Mouse (Mus musculus): Measurements from ENCODE around the gene Dguok. TPM values are rescaled to one million over a fixed set of nuclear protein-coding genes. Genes with fewer than 3 reads are reported as not detected.
A peak's percentile ranks its signal among the peaks of the same experiment; 100 is the strongest.

Gene Dguok
- polyA plus RNA-seq, 1 experiment from 2014 or later, result 74.4 TPM

- WGBS, result 88% methylated on average over 3 of the region's 3 CpGs
- H3K4me3 ChIP-seq (replicated peaks), result no peak overlapping the region
- no peaks in the 10 kb centered on the region for H3K9me3 ChIP-seq (replicated peaks)
- no peak overlapping the region for H3K9ac ChIP-seq (replicated peaks)
- no peaks in the 10 kb centered on the region for H3K36me3 ChIP-seq
- H3K27me3 ChIP-seq (replicated peaks), result no peaks in the 10 kb centered on the region
- ATAC-seq (ENCODE audit: low FRiP score), result no peak
- no peak overlapping the region for H3K4me2 ChIP-seq
- H3K4me1 ChIP-seq, result no peaks in the 10 kb centered on the region
- H3K27ac ChIP-seq (replicated peaks), result no peak overlapping the region
These were observed 11.9 kb upstream of the Dguok start for GRCm38 (mm10) chr6:83518637-83519036.

GRCm38 (mm10) chr6:83515172-83515571 is 8.4 kb upstream of the Dguok start:
- ATAC-seq (ENCODE audit: low FRiP score), result no peak
- Histone ChIP-seq H3K4me2 (no peak overlapping the region), H3K9me3 (replicated peaks) (no peaks in the 10 kb centered on the region), H3K9ac (replicated peaks) (no peak overlapping the region), H3K36me3 (no peaks in the 10 kb centered on the region), H3K27ac (replicated peaks) (no peak overlapping the region), H3K4me3 (replicated peaks) (no peak overlapping the region), H3K4me1 (no peaks in the 10 kb centered on the region), H3K27me3 (replicated peaks) (no peaks in the 10 kb centered on the region)
- 82% methylated on average over 3 of the region's 3 CpGs for WGBS

GRCm38 (mm10) chr6:83512495-83512894 is 5.7 kb upstream of the Dguok start:
- no peak overlapping the region for H3K9ac ChIP-seq (replicated peaks)
- no peak overlapping the region for H3K4me3 ChIP-seq (replicated peaks)
- 21% methylated on average over 1 of the region's 1 CpGs for WGBS
- H3K36me3 ChIP-seq, result no peaks in the 10 kb centered on the region
- peaks cover 4% of the 10 kb centered on the region for H3K4me1 ChIP-seq
- no peaks in the 10 kb centered on the region for H3K27me3 ChIP-seq (replicated peaks)
- no peaks in the 10 kb centered on the region for H3K9me3 ChIP-seq (replicated peaks)
- no peak for ATAC-seq (ENCODE audit: low FRiP score)
- no peak overlapping the region for H3K4me2 ChIP-seq
- no peak overlapping the region for H3K27ac ChIP-seq (replicated peaks)

- H3K4me3 ChIP-seq (replicated peaks), result no peak overlapping the region
- H3K4me2 ChIP-seq, result no peak overlapping the region
- H3K27me3 ChIP-seq (replicated peaks), result no peaks in the 10 kb centered on the region
- H3K27ac ChIP-seq (replicated peaks), result no peak overlapping the region
- H3K36me3 ChIP-seq, result no peaks in the 10 kb centered on the region
- no peak overlapping the region for H3K9ac ChIP-seq (replicated peaks)
- no peak for ATAC-seq (ENCODE audit: low FRiP score)
- 65% methylated on average over 2 of the region's 2 CpGs for WGBS
- peaks cover 17% of the 10 kb centered on the region for H3K4me1 ChIP-seq
- no peaks in the 10 kb centered on the region for H3K9me3 ChIP-seq (replicated peaks)
These were observed 3.4 kb upstream of the Dguok start for GRCm38 (mm10) chr6:83510210-83510609.

- no peak for ATAC-seq (ENCODE audit: low FRiP score)
- H3K9me3 ChIP-seq (replicated peaks), result no peaks in the 10 kb centered on the region
- no peaks in the 10 kb centered on the region for H3K36me3 ChIP-seq
- 0 out of 2 replicates have a peak overlapping the region, but pooled peaks have one; percentile 14 for H3K9ac ChIP-seq (replicated peaks)
- H3K27me3 ChIP-seq (replicated peaks), result no peaks in the 10 kb centered on the region
- WGBS, result 39% methylated on average over 8 of the region's 8 CpGs
- no peak overlapping the region for H3K27ac ChIP-seq (replicated peaks)
- no peak overlapping the region for H3K4me2 ChIP-seq
- H3K4me1 ChIP-seq, result peaks cover 25% of the 10 kb centered on the region
- no peak overlapping the region for H3K4me3 ChIP-seq (replicated peaks)
These were observed 2.7 kb upstream of the Dguok start for GRCm38 (mm10) chr6:83509442-83509841.

- WGBS, result 37% methylated on average over 6 of the region's 6 CpGs
- ATAC-seq (ENCODE audit: low FRiP score), result peak; percentile 25
- Histone ChIP-seq H3K9me3 (replicated peaks) (no peaks in the 10 kb centered on the region), H3K27ac (replicated peaks) (peak overlapping the region; percentile 94), H3K36me3 (no peaks in the 10 kb centered on the region), H3K4me1 (peaks cover 28% of the 10 kb centered on the region), H3K4me2 (peak overlapping the region; percentile 67), H3K4me3 (replicated peaks) (peak overlapping the region; percentile 58), H3K27me3 (replicated peaks) (no peaks in the 10 kb centered on the region), H3K9ac (replicated peaks) (peak overlapping the region; percentile 42)
These were observed 388 bp upstream of the Dguok start for GRCm38 (mm10) chr6:83507168-83507546.

- Histone ChIP-seq H3K36me3 (no peaks in the 10 kb centered on the region), H3K4me1 (peaks cover 28% of the 10 kb centered on the region), H3K4me2 (peak overlapping the region; percentile 67), H3K27ac (replicated peaks) (no peak overlapping the region), H3K4me3 (replicated peaks) (peak overlapping the region; percentile 58), H3K27me3 (replicated peaks) (no peaks in the 10 kb centered on the region), H3K9ac (replicated peaks) (0 out of 2 replicates have a peak overlapping the region, but pooled peaks have one; percentile 74), H3K9me3 (replicated peaks) (no peaks in the 10 kb centered on the region)
- 95% methylated on average over 4 of the region's 4 CpGs for WGBS
- no peak for ATAC-seq (ENCODE audit: low FRiP score)
These were observed 1.2 kb downstream of the Dguok start for GRCm38 (mm10) chr6:83505554-83505953.

GRCm38 (mm10) chr6:83503361-83503760 is 3.4 kb downstream of the Dguok start:
- no peak for ATAC-seq (ENCODE audit: low FRiP score)
- H3K36me3 ChIP-seq, result 0 out of 2 replicates have a peak, but pooled peaks cover 2% of the 10 kb centered on the region
- 85% methylated on average over 3 of the region's 3 CpGs for WGBS
- peaks cover 28% of the 10 kb centered on the region for H3K4me1 ChIP-seq
- no peak overlapping the region for H3K9ac ChIP-seq (replicated peaks)
- no peaks in the 10 kb centered on the region for H3K27me3 ChIP-seq (replicated peaks)
- no peak overlapping the region for H3K4me3 ChIP-seq (replicated peaks)
- no peaks in the 10 kb centered on the region for H3K9me3 ChIP-seq (replicated peaks)
- no peak overlapping the region for H3K27ac ChIP-seq (replicated peaks)
- no peak overlapping the region for H3K4me2 ChIP-seq

- Histone ChIP-seq H3K27me3 (replicated peaks) (no peaks in the 10 kb centered on the region), H3K9me3 (replicated peaks) (no peaks in the 10 kb centered on the region), H3K27ac (replicated peaks) (no peak overlapping the region), H3K4me1 (peaks cover 26% of the 10 kb centered on the region), H3K4me2 (no peak overlapping the region), H3K36me3 (0 out of 2 replicates have a peak, but pooled peaks cover 2% of the 10 kb centered on the region), H3K9ac (replicated peaks) (0 out of 2 replicates have a peak overlapping the region, but pooled peaks have one; percentile 11), H3K4me3 (replicated peaks) (no peak overlapping the region)
- ATAC-seq (ENCODE audit: low FRiP score), result no peak
- WGBS, result 85% methylated on average over 3 of the region's 3 CpGs
These were observed 4.1 kb downstream of the Dguok start for GRCm38 (mm10) chr6:83502656-83503055.

- no peaks in the 10 kb centered on the region for H3K27me3 ChIP-seq (replicated peaks)
- peaks cover 20% of the 10 kb centered on the region for H3K4me1 ChIP-seq
- H3K4me2 ChIP-seq, result no peak overlapping the region
- H3K4me3 ChIP-seq (replicated peaks), result no peak overlapping the region
- 66% methylated on average over 9 of the region's 9 CpGs for WGBS
- H3K9me3 ChIP-seq (replicated peaks), result no peaks in the 10 kb centered on the region
- no peak overlapping the region for H3K9ac ChIP-seq (replicated peaks)
- H3K36me3 ChIP-seq, result 0 out of 2 replicates have a peak, but pooled peaks cover 2% of the 10 kb centered on the region
- H3K27ac ChIP-seq (replicated peaks), result no peak overlapping the region
- ATAC-seq (ENCODE audit: low FRiP score), result no peak
These were observed 5.1 kb downstream of the Dguok start for GRCm38 (mm10) chr6:83501524-83502310.

- H3K36me3 ChIP-seq, result 0 out of 2 replicates have a peak, but pooled peaks cover 2% of the 10 kb centered on the region
- no peak overlapping the region for H3K27ac ChIP-seq (replicated peaks)
- 63% methylated on average over 3 of the region's 3 CpGs for WGBS
- H3K4me3 ChIP-seq (replicated peaks), result no peak overlapping the region
- H3K9ac ChIP-seq (replicated peaks), result no peak overlapping the region
- ATAC-seq (ENCODE audit: low FRiP score), result no peak
- H3K4me1 ChIP-seq, result peaks cover 13% of the 10 kb centered on the region
- H3K4me2 ChIP-seq, result no peak overlapping the region
- H3K27me3 ChIP-seq (replicated peaks), result no peaks in the 10 kb centered on the region
- H3K9me3 ChIP-seq (replicated peaks), result no peaks in the 10 kb centered on the region
These were observed 6.3 kb downstream of the Dguok start for GRCm38 (mm10) chr6:83500462-83500861.

GRCm38 (mm10) chr6:83499078-83499477 is 7.7 kb downstream of the Dguok start:
- WGBS, result 95% methylated on average over 10 of the region's 10 CpGs
- Histone ChIP-seq H3K27ac (replicated peaks) (no peak overlapping the region), H3K27me3 (replicated peaks) (no peaks in the 10 kb centered on the region), H3K36me3 (peaks cover 8% of the 10 kb centered on the region), H3K4me3 (replicated peaks) (no peak overlapping the region), H3K4me2 (no peak overlapping the region), H3K9me3 (replicated peaks) (no peaks in the 10 kb centered on the region), H3K4me1 (no peaks in the 10 kb centered on the region; the same call in 1 of the 2 replicates), H3K9ac (replicated peaks) (no peak overlapping the region)
- ATAC-seq (ENCODE audit: low FRiP score), result no peak

Data from neural tube, embryonic 15.5 days (tissue).